Mouse (Mus musculus) WW6 (cell line): Measurements from ENCODE around the gene Dusp10.

Experiments
- DNase-seq: peaks from one replicate; pipeline ENCODE4 v3.0.0-alpha.2; 2013; ENCODE audit warnings: low read depth, low spot score

The Dusp10 gene

GRCm38 (mm10) chr1:184013106-184013505 lies at the start of gene Dusp10:
Dusp10 (plus strand) TSS chr1:184013302.
- DNase-seq = no peak

- no peak for DNase-seq
Measured at GRCm38 (mm10) chr1:183965341-183965740, 47.8 kb upstream of the Dusp10 start.

GRCm38 (mm10) chr1:183969265-183969664 lies 43.8 kb upstream of the Dusp10 start:
- no peak for DNase-seq

- no peak for DNase-seq
Measured at GRCm38 (mm10) chr1:183979814-183980243, 33.3 kb upstream of the Dusp10 start.

GRCm38 (mm10) chr1:183982108-183982507 lies 31.0 kb upstream of the Dusp10 start:
- no peak for DNase-seq

GRCm38 (mm10) chr1:183987711-183988245 lies 25.3 kb upstream of the Dusp10 start:
- DNase-seq = no peak

GRCm38 (mm10) chr1:183991921-183992320 lies 21.2 kb upstream of the Dusp10 start:
- DNase-seq = no peak

GRCm38 (mm10) chr1:183997207-183997606 lies 15.9 kb upstream of the Dusp10 start:
- DNase-seq = no peak

- DNase-seq = no peak
Measured at GRCm38 (mm10) chr1:184002470-184002869, 10.6 kb upstream of the Dusp10 start.

- no peak for DNase-seq
Measured at GRCm38 (mm10) chr1:184004311-184004710, 8.8 kb upstream of the Dusp10 start.

GRCm38 (mm10) chr1:184005315-184006058 lies 7.6 kb upstream of the Dusp10 start:
- no peak for DNase-seq

GRCm38 (mm10) chr1:184006086-184006485 lies 7.0 kb upstream of the Dusp10 start:
- no peak for DNase-seq

- no peak for DNase-seq
Measured at GRCm38 (mm10) chr1:184011311-184011710, 1.8 kb upstream of the Dusp10 start.

GRCm38 (mm10) chr1:184014091-184014490 lies 989 bp downstream of the Dusp10 start:
- DNase-seq = no peak

- no peak for DNase-seq
Measured at GRCm38 (mm10) chr1:184015995-184016730, 3.1 kb downstream of the Dusp10 start.

GRCm38 (mm10) chr1:184017606-184018005 lies 4.5 kb downstream of the Dusp10 start:
- DNase-seq = no peak

GRCm38 (mm10) chr1:184019042-184019721 lies 6.1 kb downstream of the Dusp10 start:
- DNase-seq = no peak

- no peak for DNase-seq
Measured at GRCm38 (mm10) chr1:184019722-184020107, 6.6 kb downstream of the Dusp10 start.

- no peak for DNase-seq
Measured at GRCm38 (mm10) chr1:184023971-184024370, 10.9 kb downstream of the Dusp10 start.

GRCm38 (mm10) chr1:184024631-184025030 lies 11.5 kb downstream of the Dusp10 start:
- no peak for DNase-seq

GRCm38 (mm10) chr1:184025079-184025478 lies 12.0 kb downstream of the Dusp10 start:
- no peak for DNase-seq

- DNase-seq = no peak
Measured at GRCm38 (mm10) chr1:184027039-184027438, 13.9 kb downstream of the Dusp10 start.
